Mouse (Mus musculus): ENCODE data around the gene C77080.

DNA sequence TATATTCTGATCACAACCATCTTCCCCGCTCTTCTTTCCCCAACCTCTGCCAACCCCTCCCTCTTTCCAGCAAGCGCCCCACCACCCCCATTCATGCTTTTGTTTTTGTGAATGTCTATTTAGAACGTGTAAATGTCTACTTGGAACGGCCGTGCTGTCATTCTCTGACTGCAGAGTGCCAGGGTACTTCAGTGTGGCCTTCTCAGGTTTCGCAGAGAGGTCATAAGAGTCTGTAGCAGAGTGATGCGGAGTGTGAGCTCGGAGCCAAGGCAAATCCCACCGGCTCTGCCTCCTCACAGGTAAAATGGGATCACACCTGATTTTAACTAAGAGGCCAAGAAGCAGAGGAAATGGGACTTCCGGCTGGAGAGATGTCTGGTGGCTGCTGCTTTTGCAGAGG is 37.9 kb upstream of the C77080 start:
- no peak for TF ChIP-seq CTCF (conservative IDR thresholded peaks at IDR 0.05; ENCODE audit: insufficient read depth, insufficient read length, low read depth, low read length)
- TF ChIP-seq POLR2A (IDR thresholded peaks at IDR 0.05; ENCODE audit: low read depth, low read length): no peak
